In genomic region chr11:20664878-20665277, GRCm38 (mm10) we compare ENCODE assay signal across 19 mouse cellular contexts.
A peak's percentile ranks its signal among the peaks of the same experiment; 100 is the strongest.
DNase-seq lines count a peak whose midpoint lies in the region; ATAC-seq and TF ChIP-seq lines count a peak whose summit lies in the region.
"Had no signal": no experiment of that assay in that cellular context is flagged by ENCODE, and none has a peak within 500 bp of the region (broad histone marks: within the 10 kb centered on the region; RNA-seq: fewer than 3 reads in every experiment).

No protein-coding gene starts in this region.

- intact Hi-C loops in heart, adult 2 months (cut with DNase I) = loop anchor here (5.0 kb wide), 1 partner anchor 77 kb away; the partner anchor contains the start of gene Aftph

- no peak overlapping the region for H3K4me3 ChIP-seq in forebrain, embryonic 13.5 days
- no peak overlapping the region for H3K4me3 ChIP-seq in forebrain, embryonic 15.5 days
- no peak overlapping the region for H3K4me3 ChIP-seq in midbrain, embryonic 11.5 days (ENCODE audit: low read depth, low read length)
- no peak overlapping the region for H3K4me3 ChIP-seq in midbrain, embryonic 16.5 days (ENCODE audit: low read depth, low read length)
- no peak overlapping the region for H3K4me3 ChIP-seq in heart, embryonic 10.5 days
- no peak overlapping the region for H3K4me3 ChIP-seq in heart, adult 2 months
- H3K4me3 ChIP-seq: heart, embryonic 15.5 days had no signal

- peak overlapping the region; percentile 83; the same call in 1 of the 2 replicates for H3K27ac ChIP-seq in forebrain, embryonic 13.5 days
- no peak overlapping the region for H3K27ac ChIP-seq in forebrain, embryonic 15.5 days (replicated peaks)
- 0 out of 2 replicates have a peak overlapping the region, but pooled peaks have one; percentile 25 for H3K27ac ChIP-seq in midbrain, embryonic 11.5 days (ENCODE audit: low read depth, low read length)
- H3K27ac ChIP-seq in midbrain, embryonic 16.5 days (ENCODE audit: low read length) = no peak overlapping the region
- H3K27ac ChIP-seq in heart, embryonic 10.5 days = no peak overlapping the region
- no peak overlapping the region for H3K27ac ChIP-seq in heart, adult 2 months
- H3K27ac ChIP-seq: heart, embryonic 15.5 days; hindbrain, embryonic 14.5 days had no signal

- no peak overlapping the region for H3K4me2 ChIP-seq in forebrain, embryonic 13.5 days
- no peak overlapping the region for H3K4me2 ChIP-seq in forebrain, embryonic 15.5 days (replicated peaks)
- H3K4me2 ChIP-seq in midbrain, embryonic 11.5 days = no peak overlapping the region
- H3K4me2 ChIP-seq in midbrain, embryonic 16.5 days (ENCODE audit: low read length) = no peak overlapping the region
- H3K4me2 ChIP-seq: heart, embryonic 11.5 days; heart, embryonic 15.5 days; hindbrain, embryonic 14.5 days had no signal

- no peak overlapping the region for H3K9ac ChIP-seq in forebrain, embryonic 13.5 days
- no peak overlapping the region for H3K9ac ChIP-seq in forebrain, embryonic 15.5 days (replicated peaks)
- peak overlapping the region; percentile 25; the same call in 1 of the 2 replicates for H3K9ac ChIP-seq in midbrain, embryonic 11.5 days (ENCODE audit: low read length)
- no peak overlapping the region for H3K9ac ChIP-seq in midbrain, embryonic 16.5 days (ENCODE audit: low read depth, low read length)
- H3K9ac ChIP-seq in heart, adult 2 months (ENCODE audit: low read depth, low read length) = no peak overlapping the region
- H3K9ac ChIP-seq: heart, embryonic 15.5 days; hindbrain, embryonic 14.5 days had no signal

- H3K79me2 ChIP-seq in heart, adult 2 months (replicated peaks; ENCODE audit: control insufficient read depth, insufficient read depth, low read length) = no peaks in the 10 kb centered on the region

- peaks cover 27% of the 10 kb centered on the region for H3K4me1 ChIP-seq in forebrain, embryonic 13.5 days
- H3K4me1 ChIP-seq in forebrain, embryonic 15.5 days = peaks cover 12% of the 10 kb centered on the region
- H3K4me1 ChIP-seq in midbrain, embryonic 11.5 days (ENCODE audit: control insufficient read depth, insufficient read depth, low read length) = peaks cover 29% of the 10 kb centered on the region
- H3K4me1 ChIP-seq in midbrain, embryonic 16.5 days (ENCODE audit: control insufficient read depth, insufficient read depth, low read length) = peaks cover 4% of the 10 kb centered on the region; the same call in 1 of the 2 replicates
- peaks cover 23% of the 10 kb centered on the region for H3K4me1 ChIP-seq in heart, embryonic 10.5 days
- no peaks in the 10 kb centered on the region; the same call in 1 of the 2 replicates for H3K4me1 ChIP-seq in heart, adult 2 months (ENCODE audit: control insufficient read depth, insufficient read depth, low read length)

- TF ChIP-seq EP300 in heart, adult 2 months (IDR thresholded peaks at IDR 0.05; ENCODE audit: insufficient read depth, low read depth, low read length) = no peak

- TF ChIP-seq POLR2A in brain, embryonic 14.5 days (IDR thresholded peaks at IDR 0.05; ENCODE audit: borderline replicate concordance, extremely low read depth, insufficient read depth, insufficient read length, poor library complexity, severe bottlenecking) = no peak
- no peak for TF ChIP-seq POLR2A in heart, adult 2 months (IDR thresholded peaks at IDR 0.05; ENCODE audit: insufficient read depth, low read depth, low read length)

- H3K36me3 ChIP-seq in forebrain, embryonic 13.5 days (ENCODE audit: poor library complexity, severe bottlenecking) = no peaks in the 10 kb centered on the region
- no peaks in the 10 kb centered on the region for H3K36me3 ChIP-seq in forebrain, embryonic 15.5 days
- no peaks in the 10 kb centered on the region for H3K36me3 ChIP-seq in midbrain, embryonic 11.5 days (ENCODE audit: control insufficient read depth, insufficient read depth, low read length)
- H3K36me3 ChIP-seq in midbrain, embryonic 16.5 days (ENCODE audit: control insufficient read depth, insufficient read depth, low read length) = no peaks in the 10 kb centered on the region
- no peaks in the 10 kb centered on the region for H3K36me3 ChIP-seq in heart, embryonic 10.5 days
- H3K36me3 ChIP-seq in heart, adult 2 months (ENCODE audit: control insufficient read depth, insufficient read depth, low read length) = no peaks in the 10 kb centered on the region
- H3K36me3 ChIP-seq: heart, embryonic 15.5 days had no signal

- no peak for DNase-seq in midbrain, embryonic 11.5 days (ENCODE audit: low spot score, missing footprints)
- DNase-seq in brain, adult 2 months (ENCODE audit: low read depth, low spot score) = peak; percentile 54
- DNase-seq in brain, embryonic 14.5 days (ENCODE audit: low read depth) = peak; percentile 49
- no peak for DNase-seq in heart, embryonic 10.5 days (ENCODE audit: low spot score)
- no peak for DNase-seq in heart, adult 2 months
- DNase-seq: adrenal gland, postnatal 10 days; cerebellum, adult 18-20 months; cerebellum, adult 9-11 months; cerebellum, postnatal 36 days; gastrocnemius, postnatal 36 days; heart, adult 11 months; heart, postnatal 14 days had no signal

- no peak for ATAC-seq in forebrain, embryonic 13.5 days
- no peak for ATAC-seq in forebrain, embryonic 15.5 days (replicated peaks)
- ATAC-seq in midbrain, embryonic 11.5 days (ENCODE audit: low FRiP score) = no peak
- no peak for ATAC-seq in midbrain, embryonic 16.5 days
- ATAC-seq: intestine, embryonic 16.5 days had no signal

- no peaks in the 10 kb centered on the region for H3K27me3 ChIP-seq in forebrain, embryonic 13.5 days
- H3K27me3 ChIP-seq in forebrain, embryonic 15.5 days = no peaks in the 10 kb centered on the region
- no peaks in the 10 kb centered on the region for H3K27me3 ChIP-seq in midbrain, embryonic 11.5 days (ENCODE audit: control insufficient read depth, insufficient read depth, low read length)
- H3K27me3 ChIP-seq in midbrain, embryonic 16.5 days (ENCODE audit: control insufficient read depth, insufficient read depth, low read depth, low read length) = no peaks in the 10 kb centered on the region
- no peaks in the 10 kb centered on the region for H3K27me3 ChIP-seq in heart, embryonic 10.5 days (ENCODE audit: insufficient read depth, poor library complexity, severe bottlenecking)
- no peaks in the 10 kb centered on the region for H3K27me3 ChIP-seq in heart, adult 2 months (ENCODE audit: control insufficient read depth, insufficient read depth, low read length)
- H3K27me3 ChIP-seq: heart, embryonic 15.5 days had no signal

- WGBS in forebrain, embryonic 13.5 days = 34% methylated on average over 9 of the region's 9 CpGs
- WGBS in forebrain, embryonic 15.5 days = 34% methylated on average over 9 of the region's 9 CpGs
- 38% methylated on average over 9 of the region's 9 CpGs for WGBS in midbrain, embryonic 11.5 days
- WGBS in midbrain, embryonic 16.5 days = 19% methylated on average over 9 of the region's 9 CpGs
- WGBS in heart, embryonic 10.5 days = 75% methylated on average over 9 of the region's 9 CpGs
- 83% methylated on average over 9 of the region's 9 CpGs for WGBS in heart, adult 2 months

- H3K9me3 ChIP-seq in forebrain, embryonic 13.5 days (replicated peaks) = no peaks in the 10 kb centered on the region
- H3K9me3 ChIP-seq in forebrain, embryonic 15.5 days = no peaks in the 10 kb centered on the region
- no peaks in the 10 kb centered on the region for H3K9me3 ChIP-seq in midbrain, embryonic 11.5 days (ENCODE audit: control insufficient read depth, low read length)
- H3K9me3 ChIP-seq in midbrain, embryonic 16.5 days (replicated peaks; ENCODE audit: control insufficient read depth, low read length, poor library complexity, severe bottlenecking) = no peaks in the 10 kb centered on the region
- H3K9me3 ChIP-seq in heart, embryonic 10.5 days = no peaks in the 10 kb centered on the region
- H3K9me3 ChIP-seq: heart, embryonic 15.5 days had no signal

- no peak for TF ChIP-seq CTCF in brain, embryonic 14.5 days (IDR thresholded peaks at IDR 0.05; ENCODE audit: borderline replicate concordance, extremely low read depth, insufficient read depth, insufficient read length)
- no peak for TF ChIP-seq CTCF in heart, adult 2 months (IDR thresholded peaks at IDR 0.05)

Comparison
In these comparisons a context has a peak if more than half of its experiments do, and no peak if none do; other contexts are left out.
1. H3K27ac ChIP-seq: peak in forebrain, embryonic 13.5 days (single experiment) and midbrain, embryonic 11.5 days (single experiment); none in forebrain, embryonic 15.5 days (single experiment), midbrain, embryonic 16.5 days (single experiment), heart, embryonic 10.5 days (single experiment) and heart, adult 2 months (single experiment).
2. DNase-seq: peak in brain, adult 2 months (single experiment) and brain, embryonic 14.5 days (single experiment); none in midbrain, embryonic 11.5 days (single experiment), heart, embryonic 10.5 days (single experiment) and heart, adult 2 months (0 of 2).